Mouse (Mus musculus): ENCODE results near the gene Galnt18. TPM values are rescaled to one million over a fixed set of nuclear protein-coding genes. Genes with fewer than 3 reads are reported as not detected.

The Galnt18 gene
- polyA plus RNA-seq, 1 experiment: 4.9 TPM

- TF ChIP-seq POLR2A (IDR thresholded peaks at IDR 0.05; ENCODE audit: low read depth, low read length) (no peak), CTCF (IDR thresholded peaks at IDR 0.05; ENCODE audit: extremely low read depth, insufficient read depth, insufficient read length, insufficient replicate concordance) (no peak)
- Histone ChIP-seq H3K4me3 (ENCODE audit: extremely low read depth, insufficient read depth, insufficient read length) (no peak overlapping the region), H3K27me3 (ENCODE audit: control insufficient read depth, insufficient read depth, low read length) (no peaks in the 10 kb centered on the region), H3K4me1 (ENCODE audit: control insufficient read depth, insufficient read depth, insufficient read length) (no peaks in the 10 kb centered on the region), H3K36me3 (ENCODE audit: control insufficient read depth, insufficient read depth, low read length) (no peaks in the 10 kb centered on the region), H3K27ac (ENCODE audit: insufficient read depth, low read length) (no peak overlapping the region)
- 93% methylated on average over 10 of the region's 10 CpGs for WGBS
- no peak for DNase-seq (ENCODE audit: low read depth in 1 of 2, low spot score in 2 of 2)
These were observed 232.7 kb downstream of the Galnt18 start for GRCm38 (mm10) chr7:111547069-111547468.

DNA sequence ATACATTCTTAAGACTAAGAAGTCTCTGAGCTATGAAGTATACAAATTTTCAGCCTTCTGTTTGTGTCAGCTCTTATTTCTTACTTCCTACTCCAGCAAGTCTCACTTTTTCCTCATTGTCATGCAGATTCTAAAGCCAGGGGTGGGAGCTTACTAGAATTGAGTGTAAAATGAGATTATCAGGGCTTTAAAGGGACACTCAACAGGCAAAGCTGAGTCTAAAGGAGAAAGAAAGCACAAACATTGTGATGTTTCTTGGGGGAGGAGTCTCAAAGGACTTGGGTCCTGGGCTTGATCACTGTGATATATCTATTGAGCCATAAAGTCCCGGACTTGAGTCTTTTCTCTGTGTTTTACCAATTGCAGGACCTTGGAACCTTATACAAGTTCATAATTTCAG is 234.2 kb downstream of the Galnt18 start:
- Histone ChIP-seq H3K4me3 (ENCODE audit: extremely low read depth, insufficient read depth, insufficient read length) (no peak overlapping the region), H3K27ac (ENCODE audit: insufficient read depth, low read length) (no peak overlapping the region), H3K36me3 (ENCODE audit: control insufficient read depth, insufficient read depth, low read length) (no peaks in the 10 kb centered on the region), H3K27me3 (ENCODE audit: control insufficient read depth, insufficient read depth, low read length) (no peaks in the 10 kb centered on the region), H3K4me1 (ENCODE audit: control insufficient read depth, insufficient read depth, insufficient read length) (no peaks in the 10 kb centered on the region)
- 85% methylated on average over 1 of the region's 1 CpGs for WGBS
- TF ChIP-seq CTCF (IDR thresholded peaks at IDR 0.05; ENCODE audit: extremely low read depth, insufficient read depth, insufficient read length, insufficient replicate concordance): no peak
- TF ChIP-seq POLR2A (IDR thresholded peaks at IDR 0.05; ENCODE audit: low read depth, low read length): no peak
- DNase-seq (ENCODE audit: low read depth in 1 of 2, low spot score in 2 of 2): no peak

DNA sequence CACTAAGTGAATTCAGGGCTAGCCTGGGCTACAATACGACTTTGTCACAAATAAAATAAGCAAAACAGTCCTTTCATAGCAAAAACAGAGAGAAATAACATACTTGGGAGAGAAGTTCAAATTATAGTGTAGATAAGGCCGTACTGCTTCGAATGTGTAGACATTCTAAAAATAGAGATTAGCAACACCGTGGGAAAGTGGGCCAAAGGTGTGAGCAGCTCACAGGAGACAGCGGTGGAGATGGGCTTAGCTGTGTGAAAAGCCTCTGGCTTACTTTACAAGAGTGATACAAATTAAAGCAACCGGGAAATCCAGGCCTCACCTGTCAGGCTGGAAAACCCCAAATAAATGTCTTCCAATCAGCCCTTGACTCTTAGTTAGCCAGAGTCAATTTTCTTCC is 241.8 kb downstream of the Galnt18 start:
- TF ChIP-seq POLR2A (IDR thresholded peaks at IDR 0.05; ENCODE audit: low read depth, low read length) (no peak), CTCF (IDR thresholded peaks at IDR 0.05; ENCODE audit: extremely low read depth, insufficient read depth, insufficient read length, insufficient replicate concordance) (no peak)
- WGBS: 84% methylated on average over 6 of the region's 6 CpGs
- Histone ChIP-seq H3K4me1 (ENCODE audit: control insufficient read depth, insufficient read depth, insufficient read length) (no peaks in the 10 kb centered on the region), H3K27ac (ENCODE audit: insufficient read depth, low read length) (no peak overlapping the region), H3K36me3 (ENCODE audit: control insufficient read depth, insufficient read depth, low read length) (no peaks in the 10 kb centered on the region), H3K27me3 (ENCODE audit: control insufficient read depth, insufficient read depth, low read length) (no peaks in the 10 kb centered on the region), H3K4me3 (ENCODE audit: extremely low read depth, insufficient read depth, insufficient read length) (no peak overlapping the region)
- DNase-seq (ENCODE audit: low read depth in 1 of 2, low spot score in 2 of 2): no peak

- Histone ChIP-seq H3K27ac (ENCODE audit: insufficient read depth, low read length) (no peak overlapping the region), H3K4me1 (ENCODE audit: control insufficient read depth, insufficient read depth, insufficient read length) (no peaks in the 10 kb centered on the region), H3K27me3 (ENCODE audit: control insufficient read depth, insufficient read depth, low read length) (no peaks in the 10 kb centered on the region), H3K36me3 (ENCODE audit: control insufficient read depth, insufficient read depth, low read length) (no peaks in the 10 kb centered on the region), H3K4me3 (ENCODE audit: extremely low read depth, insufficient read depth, insufficient read length) (no peak overlapping the region)
- TF ChIP-seq CTCF (IDR thresholded peaks at IDR 0.05; ENCODE audit: extremely low read depth, insufficient read depth, insufficient read length, insufficient replicate concordance): no peak
- TF ChIP-seq POLR2A (IDR thresholded peaks at IDR 0.05; ENCODE audit: low read depth, low read length): no peak
- WGBS: 78% methylated on average over 8 of the region's 8 CpGs
- no peak for DNase-seq (ENCODE audit: low read depth in 1 of 2, low spot score in 2 of 2)
These were observed 244.9 kb downstream of the Galnt18 start for GRCm38 (mm10) chr7:111534826-111535405.

GRCm38 (mm10) chr7:111528961-111529643 is 250.7 kb downstream of the Galnt18 start:
- Histone ChIP-seq H3K4me3 (ENCODE audit: extremely low read depth, insufficient read depth, insufficient read length) (no peak overlapping the region), H3K36me3 (ENCODE audit: control insufficient read depth, insufficient read depth, low read length) (no peaks in the 10 kb centered on the region), H3K27me3 (ENCODE audit: control insufficient read depth, insufficient read depth, low read length) (no peaks in the 10 kb centered on the region), H3K4me1 (ENCODE audit: control insufficient read depth, insufficient read depth, insufficient read length) (no peaks in the 10 kb centered on the region), H3K27ac (ENCODE audit: insufficient read depth, low read length) (no peak overlapping the region)
- TF ChIP-seq CTCF (IDR thresholded peaks at IDR 0.05; ENCODE audit: extremely low read depth, insufficient read depth, insufficient read length, insufficient replicate concordance) (no peak), POLR2A (IDR thresholded peaks at IDR 0.05; ENCODE audit: low read depth, low read length) (no peak)
- no peak for DNase-seq (ENCODE audit: low read depth in 1 of 2, low spot score in 2 of 2)
- 87% methylated on average over 3 of the region's 3 CpGs for WGBS

DNA sequence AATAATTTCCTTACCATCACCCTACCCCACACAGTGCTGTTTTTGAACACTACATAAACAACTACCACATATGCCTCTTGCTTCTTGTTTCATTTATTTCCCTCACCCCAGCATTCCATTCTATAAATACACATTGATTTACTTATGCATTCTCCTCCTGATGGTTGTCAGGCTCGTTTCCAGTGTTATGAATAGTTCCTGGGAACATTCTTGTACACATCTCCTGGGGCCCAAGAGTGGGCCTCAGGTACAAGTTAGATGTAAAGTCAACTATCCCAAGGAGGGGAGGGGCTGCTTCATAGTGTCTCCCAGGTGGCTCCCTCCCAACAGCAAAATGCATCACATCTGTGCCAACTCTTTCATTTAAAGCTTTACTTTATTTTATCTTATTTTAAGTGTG is 251.3 kb downstream of the Galnt18 start:
- H3K4me3 ChIP-seq (ENCODE audit: extremely low read depth, insufficient read depth, insufficient read length): no peak overlapping the region
- DNase-seq (ENCODE audit: low read depth in 1 of 2, low spot score in 2 of 2): no peak
- H3K36me3 ChIP-seq (ENCODE audit: control insufficient read depth, insufficient read depth, low read length): no peaks in the 10 kb centered on the region
- TF ChIP-seq CTCF (IDR thresholded peaks at IDR 0.05; ENCODE audit: extremely low read depth, insufficient read depth, insufficient read length, insufficient replicate concordance) (no peak), POLR2A (IDR thresholded peaks at IDR 0.05; ENCODE audit: low read depth, low read length) (no peak)
- H3K4me1 ChIP-seq (ENCODE audit: control insufficient read depth, insufficient read depth, insufficient read length): no peaks in the 10 kb centered on the region
- WGBS: 43% methylated on average over 1 of the region's 1 CpGs
- no peaks in the 10 kb centered on the region for H3K27me3 ChIP-seq (ENCODE audit: control insufficient read depth, insufficient read depth, low read length)
- H3K27ac ChIP-seq (ENCODE audit: insufficient read depth, low read length): no peak overlapping the region

GRCm38 (mm10) chr7:111520881-111521280 is 258.9 kb downstream of the Galnt18 start:
- Histone ChIP-seq H3K36me3 (ENCODE audit: control insufficient read depth, insufficient read depth, low read length) (no peaks in the 10 kb centered on the region), H3K4me1 (ENCODE audit: control insufficient read depth, insufficient read depth, insufficient read length) (no peaks in the 10 kb centered on the region), H3K27ac (ENCODE audit: insufficient read depth, low read length) (no peak overlapping the region), H3K4me3 (ENCODE audit: extremely low read depth, insufficient read depth, insufficient read length) (no peak overlapping the region), H3K27me3 (ENCODE audit: control insufficient read depth, insufficient read depth, low read length) (no peaks in the 10 kb centered on the region)
- WGBS: 89% methylated on average over 1 of the region's 1 CpGs
- no peak for TF ChIP-seq POLR2A (IDR thresholded peaks at IDR 0.05; ENCODE audit: low read depth, low read length)
- no peak for TF ChIP-seq CTCF (IDR thresholded peaks at IDR 0.05; ENCODE audit: extremely low read depth, insufficient read depth, insufficient read length, insufficient replicate concordance)
- no peak for DNase-seq (ENCODE audit: low read depth in 1 of 2, low spot score in 2 of 2)

Data from spleen, adult 2 months (tissue).